Mouse (Mus musculus): ENCODE data around the gene 6030458C11Rik. TPM values are rescaled to one million over a fixed set of nuclear protein-coding genes. Genes with fewer than 3 reads are reported as not detected.

Gene 6030458C11Rik
- polyA plus RNA-seq, 1 experiment = 2.9 TPM

- Histone ChIP-seq H3K4me3 (ENCODE audit: low read depth, low read length) (peak overlapping the region; percentile 36; the same call in 1 of the 2 replicates), H3K36me3 (ENCODE audit: control insufficient read depth, insufficient read depth, low read length) (no peaks in the 10 kb centered on the region), H3K27me3 (ENCODE audit: control insufficient read depth, insufficient read depth, low read length) (no peaks in the 10 kb centered on the region), H3K27ac (ENCODE audit: insufficient read depth, low read depth, low read length) (no peak overlapping the region), H3K4me1 (ENCODE audit: control insufficient read depth, insufficient read depth, insufficient read length, low read length) (no peaks in the 10 kb centered on the region; the same call in 1 of the 2 replicates)
- TF ChIP-seq CTCF (IDR thresholded peaks at IDR 0.05; ENCODE audit: extremely low read depth, insufficient read length, insufficient replicate concordance, low read depth, low read length) = no peak
- no peak for TF ChIP-seq POLR2A (IDR thresholded peaks at IDR 0.05; ENCODE audit: low read depth, low read length)
- WGBS = 50% methylated on average over 15 of the region's 15 CpGs
Measured at GRCm38 (mm10) chr15:12800405-12801141, 23.9 kb downstream of the 6030458C11Rik start.

DNA sequence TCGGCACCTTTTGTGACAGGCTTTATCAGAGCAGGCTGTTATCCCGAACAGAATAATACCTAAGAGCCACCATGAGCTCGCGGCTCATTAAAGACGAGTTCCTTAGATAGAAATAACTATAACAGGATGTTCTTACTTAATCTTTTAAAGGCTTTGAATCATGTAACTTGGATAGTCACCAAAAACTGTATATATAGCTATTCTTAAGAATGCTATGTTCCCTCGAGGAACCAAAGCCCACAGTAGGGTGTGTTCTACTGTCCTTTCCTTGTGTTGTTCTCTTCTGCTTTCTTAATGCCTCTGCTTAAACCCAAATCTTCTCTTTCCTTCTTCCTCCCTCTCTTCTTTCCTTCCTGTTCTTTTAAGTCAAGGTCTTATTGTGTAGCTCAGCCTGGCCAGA lies 26.4 kb downstream of the 6030458C11Rik start:
- Histone ChIP-seq H3K27me3 (ENCODE audit: control insufficient read depth, insufficient read depth, low read length) (no peaks in the 10 kb centered on the region), H3K27ac (ENCODE audit: insufficient read depth, low read depth, low read length) (no peak overlapping the region), H3K4me1 (ENCODE audit: control insufficient read depth, insufficient read depth, insufficient read length, low read length) (no peaks in the 10 kb centered on the region), H3K4me3 (ENCODE audit: low read depth, low read length) (no peak overlapping the region), H3K36me3 (ENCODE audit: control insufficient read depth, insufficient read depth, low read length) (no peaks in the 10 kb centered on the region)
- no peak for TF ChIP-seq POLR2A (IDR thresholded peaks at IDR 0.05; ENCODE audit: low read depth, low read length)
- no peak for TF ChIP-seq CTCF (IDR thresholded peaks at IDR 0.05; ENCODE audit: extremely low read depth, insufficient read length, insufficient replicate concordance, low read depth, low read length)
- 76% methylated on average over 6 of the region's 6 CpGs for WGBS

- Histone ChIP-seq H3K27me3 (ENCODE audit: control insufficient read depth, insufficient read depth, low read length) (no peaks in the 10 kb centered on the region), H3K4me1 (ENCODE audit: control insufficient read depth, insufficient read depth, insufficient read length, low read length) (no peaks in the 10 kb centered on the region), H3K36me3 (ENCODE audit: control insufficient read depth, insufficient read depth, low read length) (no peaks in the 10 kb centered on the region), H3K27ac (ENCODE audit: insufficient read depth, low read depth, low read length) (no peak overlapping the region), H3K4me3 (ENCODE audit: low read depth, low read length) (no peak overlapping the region)
- TF ChIP-seq CTCF (IDR thresholded peaks at IDR 0.05; ENCODE audit: extremely low read depth, insufficient read length, insufficient replicate concordance, low read depth, low read length) (no peak), POLR2A (IDR thresholded peaks at IDR 0.05; ENCODE audit: low read depth, low read length) (no peak)
- 55% methylated on average over 13 of the region's 13 CpGs for WGBS
Measured at GRCm38 (mm10) chr15:12795909-12796470, 28.5 kb downstream of the 6030458C11Rik start.

GRCm38 (mm10) chr15:12795457-12795894 lies 29.0 kb downstream of the 6030458C11Rik start:
- 2% methylated on average over 2 of the region's 2 CpGs for WGBS
- H3K4me1 ChIP-seq (ENCODE audit: control insufficient read depth, insufficient read depth, insufficient read length, low read length) = no peaks in the 10 kb centered on the region
- no peak for TF ChIP-seq CTCF (IDR thresholded peaks at IDR 0.05; ENCODE audit: extremely low read depth, insufficient read length, insufficient replicate concordance, low read depth, low read length)
- no peak for TF ChIP-seq POLR2A (IDR thresholded peaks at IDR 0.05; ENCODE audit: low read depth, low read length)

GRCm38 (mm10) chr15:12794311-12794710 lies 30.1 kb downstream of the 6030458C11Rik start:
- TF ChIP-seq CTCF (IDR thresholded peaks at IDR 0.05; ENCODE audit: extremely low read depth, insufficient read length, insufficient replicate concordance, low read depth, low read length) = no peak
- no peak for TF ChIP-seq POLR2A (IDR thresholded peaks at IDR 0.05; ENCODE audit: low read depth, low read length)
- no peaks in the 10 kb centered on the region for H3K36me3 ChIP-seq (ENCODE audit: control insufficient read depth, insufficient read depth, low read length)
- no peak overlapping the region for H3K27ac ChIP-seq (ENCODE audit: insufficient read depth, low read depth, low read length)
- no peaks in the 10 kb centered on the region for H3K4me1 ChIP-seq (ENCODE audit: control insufficient read depth, insufficient read depth, insufficient read length, low read length)
- no peaks in the 10 kb centered on the region for H3K27me3 ChIP-seq (ENCODE audit: control insufficient read depth, insufficient read depth, low read length)
- WGBS = 81% methylated on average over 6 of the region's 6 CpGs
- H3K4me3 ChIP-seq (ENCODE audit: low read depth, low read length) = no peak overlapping the region

More at GRCm38 (mm10) chr15:12795457-12795894, 29.0 kb downstream of the 6030458C11Rik start:
- Histone ChIP-seq H3K36me3 (ENCODE audit: control insufficient read depth, insufficient read depth, low read length) (no peaks in the 10 kb centered on the region), H3K27ac (ENCODE audit: insufficient read depth, low read depth, low read length) (no peak overlapping the region), H3K27me3 (ENCODE audit: control insufficient read depth, insufficient read depth, low read length) (no peaks in the 10 kb centered on the region), H3K4me3 (ENCODE audit: low read depth, low read length) (no peak overlapping the region)

- 11% methylated on average over 10 of the region's 10 CpGs for WGBS
- no peaks in the 10 kb centered on the region for H3K27me3 ChIP-seq (ENCODE audit: control insufficient read depth, insufficient read depth, low read length)
- no peaks in the 10 kb centered on the region for H3K36me3 ChIP-seq (ENCODE audit: control insufficient read depth, insufficient read depth, low read length)
- H3K27ac ChIP-seq (ENCODE audit: insufficient read depth, low read depth, low read length) = no peak overlapping the region
- H3K4me1 ChIP-seq (ENCODE audit: control insufficient read depth, insufficient read depth, insufficient read length, low read length) = no peaks in the 10 kb centered on the region
- no peak for TF ChIP-seq POLR2A (IDR thresholded peaks at IDR 0.05; ENCODE audit: low read depth, low read length)
- TF ChIP-seq CTCF (IDR thresholded peaks at IDR 0.05; ENCODE audit: extremely low read depth, insufficient read length, insufficient replicate concordance, low read depth, low read length) = no peak
- no peak overlapping the region for H3K4me3 ChIP-seq (ENCODE audit: low read depth, low read length)
Measured at GRCm38 (mm10) chr15:12789406-12789867, 35.0 kb downstream of the 6030458C11Rik start.

DNA sequence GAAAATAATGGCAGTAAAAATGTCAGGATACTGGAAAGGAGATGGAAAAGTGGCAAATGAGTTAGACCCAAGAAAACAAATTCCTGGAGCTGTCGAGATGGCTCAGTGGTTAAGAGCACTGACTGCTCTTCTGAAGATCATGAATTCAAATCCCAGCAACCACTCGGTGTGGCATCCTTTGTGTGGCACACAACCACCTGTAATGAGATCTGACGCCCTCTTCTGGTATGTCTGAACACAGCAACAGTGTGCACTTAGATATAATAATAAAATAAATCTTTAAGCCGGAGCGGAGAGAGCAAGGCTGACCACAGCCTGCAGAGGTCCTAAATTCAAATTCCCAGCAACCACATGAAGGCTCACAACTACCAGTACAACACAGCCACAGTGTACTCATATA lies 35.9 kb downstream of the 6030458C11Rik start:
- H3K4me1 ChIP-seq (ENCODE audit: control insufficient read depth, insufficient read depth, insufficient read length, low read length) = no peaks in the 10 kb centered on the region
- no peak overlapping the region for H3K27ac ChIP-seq (ENCODE audit: insufficient read depth, low read depth, low read length)
- no peak for TF ChIP-seq POLR2A (IDR thresholded peaks at IDR 0.05; ENCODE audit: low read depth, low read length)
- no peak for TF ChIP-seq CTCF (IDR thresholded peaks at IDR 0.05; ENCODE audit: extremely low read depth, insufficient read length, insufficient replicate concordance, low read depth, low read length)
- H3K4me3 ChIP-seq (ENCODE audit: low read depth, low read length) = no peak overlapping the region
- 76% methylated on average over 5 of the region's 5 CpGs for WGBS
- H3K27me3 ChIP-seq (ENCODE audit: control insufficient read depth, insufficient read depth, low read length) = no peaks in the 10 kb centered on the region
- H3K36me3 ChIP-seq (ENCODE audit: control insufficient read depth, insufficient read depth, low read length) = no peaks in the 10 kb centered on the region

All from small intestine, adult 2 months (tissue).